Mouse (Mus musculus): ENCODE results near the gene 4931409K22Rik. TPM values are rescaled to one million over a fixed set of nuclear protein-coding genes. Genes with fewer than 3 reads are reported as not detected.

The 4931409K22Rik gene
- total RNA-seq, 2 experiments from 2014 or later, result not detected

- no peak for DNase-seq (ENCODE audit: low spot score in 2 of 2)
These were observed 15.5 kb downstream of the 4931409K22Rik start for GRCm38 (mm10) chr5:24541144-24541569.

- peak in 1 of 2 experiments; percentile 56 for DNase-seq (ENCODE audit: low spot score in 2 of 2)
These were observed 16.0 kb downstream of the 4931409K22Rik start, which contains the start of gene Asb10 for GRCm38 (mm10) chr5:24540387-24541143. Gene Asb10, minus strand, starts transcription at chr5:24540978.

GRCm38 (mm10) chr5:24539571-24540296, 16.9 kb downstream of the 4931409K22Rik start:
- no peak for DNase-seq (ENCODE audit: low spot score in 2 of 2)

GRCm38 (mm10) chr5:24537618-24538017, 19.0 kb downstream of the 4931409K22Rik start:
- no peak for DNase-seq (ENCODE audit: low spot score in 2 of 2)

GRCm38 (mm10) chr5:24536511-24536910, 20.1 kb downstream of the 4931409K22Rik start:
- DNase-seq (ENCODE audit: low spot score in 2 of 2), result no peak

- no peak for DNase-seq (ENCODE audit: low spot score in 2 of 2)
These were observed 20.9 kb downstream of the 4931409K22Rik start for GRCm38 (mm10) chr5:24535731-24536130.

GRCm38 (mm10) chr5:24534292-24534691, 22.3 kb downstream of the 4931409K22Rik start:
- no peak for DNase-seq (ENCODE audit: low spot score in 2 of 2)

- DNase-seq (ENCODE audit: low spot score in 2 of 2), result no peak
These were observed 23.2 kb downstream of the 4931409K22Rik start for GRCm38 (mm10) chr5:24533391-24533790.

- DNase-seq (ENCODE audit: low spot score in 2 of 2), result peak; percentile 96 to 97
These were observed 26.4 kb downstream of the 4931409K22Rik start for GRCm38 (mm10) chr5:24530042-24530689.

- DNase-seq (ENCODE audit: low spot score in 2 of 2), result no peak
These were observed 28.8 kb downstream of the 4931409K22Rik start for GRCm38 (mm10) chr5:24527780-24528179.

GRCm38 (mm10) chr5:24526889-24527230, 29.7 kb downstream of the 4931409K22Rik start, which contains the start of gene Gbx1:
Gene Gbx1, minus strand, starts transcription at chr5:24527202.
- no peak for DNase-seq (ENCODE audit: low spot score in 2 of 2)

GRCm38 (mm10) chr5:24526190-24526888, 30.3 kb downstream of the 4931409K22Rik start:
- no peak for DNase-seq (ENCODE audit: low spot score in 2 of 2)

- no peak for DNase-seq (ENCODE audit: low spot score in 2 of 2)
These were observed 31.0 kb downstream of the 4931409K22Rik start for GRCm38 (mm10) chr5:24525360-24526189.

GRCm38 (mm10) chr5:24524522-24524921, 32.1 kb downstream of the 4931409K22Rik start:
- DNase-seq (ENCODE audit: low spot score in 2 of 2), result no peak

- no peak for DNase-seq (ENCODE audit: low spot score in 2 of 2)
These were observed 32.8 kb downstream of the 4931409K22Rik start for GRCm38 (mm10) chr5:24523806-24524205.

GRCm38 (mm10) chr5:24521366-24521765, 35.2 kb downstream of the 4931409K22Rik start:
- DNase-seq (ENCODE audit: low spot score in 2 of 2), result no peak

GRCm38 (mm10) chr5:24512271-24512670, 44.3 kb downstream of the 4931409K22Rik start:
- no peak for DNase-seq (ENCODE audit: low spot score in 2 of 2)

GRCm38 (mm10) chr5:24510635-24511034, 46.0 kb downstream of the 4931409K22Rik start:
- DNase-seq (ENCODE audit: low spot score in 2 of 2), result peak in 1 of 2 experiments; percentile 56

- no peak for DNase-seq (ENCODE audit: low spot score in 2 of 2)
These were observed 48.2 kb downstream of the 4931409K22Rik start for GRCm38 (mm10) chr5:24508406-24508805.

GRCm38 (mm10) chr5:24505513-24505912, 51.1 kb downstream of the 4931409K22Rik start:
- peak in 1 of 2 experiments; percentile 3 for DNase-seq (ENCODE audit: low spot score in 2 of 2)
